Mouse (Mus musculus) ovary, postnatal 36 days (tissue): ENCODE data around the gene Clec16a.
A peak's percentile ranks its signal among the peaks of the same experiment; 100 is the strongest.

Experiments
- DNase-seq: peaks from one replicate; pipeline ENCODE4 v3.0.0; 2022; ENCODE audit warnings: low spot score, mixed read lengths

Clec16a gene

DNA sequence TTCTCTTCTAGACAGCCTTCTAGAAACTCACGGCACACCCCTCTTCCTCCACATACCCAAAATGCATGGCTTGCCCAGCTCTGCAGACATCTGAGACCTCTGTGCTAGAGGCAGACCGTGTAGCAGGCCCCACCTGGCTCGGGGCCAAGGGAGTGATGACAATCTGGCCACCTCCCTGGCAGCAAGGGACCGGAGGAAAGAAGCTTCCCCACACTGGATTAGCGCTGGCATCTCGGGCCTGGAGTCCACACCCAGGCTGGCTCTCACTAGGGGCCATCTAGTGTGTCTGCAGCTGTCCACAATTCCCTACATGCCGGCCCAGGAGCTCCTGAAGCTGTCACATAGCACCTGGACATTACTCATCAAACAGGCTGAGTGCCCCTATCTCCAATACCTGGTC is 10.6 kb upstream of the Clec16a start:
- no peak for DNase-seq

DNA sequence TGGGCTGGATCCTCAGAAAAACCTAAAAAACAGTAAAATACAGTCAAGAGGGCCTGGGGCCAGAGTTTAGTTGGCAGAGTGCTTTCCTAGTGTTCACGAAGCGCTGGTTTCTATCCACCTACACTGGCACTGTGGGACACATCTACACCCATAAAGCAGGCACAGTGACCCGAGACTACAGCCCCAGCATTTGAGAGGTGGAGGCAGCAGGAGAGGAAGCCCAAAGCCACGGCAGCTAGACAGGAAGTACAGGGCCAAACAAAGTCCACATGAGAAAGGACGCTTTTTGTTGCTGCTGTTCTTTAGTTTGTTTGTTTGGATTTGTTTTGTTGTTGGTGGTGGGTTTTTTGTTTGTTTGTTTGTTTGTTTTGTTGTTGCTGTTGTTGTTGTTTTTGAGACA is 8.8 kb upstream of the Clec16a start:
- no peak for DNase-seq

DNA sequence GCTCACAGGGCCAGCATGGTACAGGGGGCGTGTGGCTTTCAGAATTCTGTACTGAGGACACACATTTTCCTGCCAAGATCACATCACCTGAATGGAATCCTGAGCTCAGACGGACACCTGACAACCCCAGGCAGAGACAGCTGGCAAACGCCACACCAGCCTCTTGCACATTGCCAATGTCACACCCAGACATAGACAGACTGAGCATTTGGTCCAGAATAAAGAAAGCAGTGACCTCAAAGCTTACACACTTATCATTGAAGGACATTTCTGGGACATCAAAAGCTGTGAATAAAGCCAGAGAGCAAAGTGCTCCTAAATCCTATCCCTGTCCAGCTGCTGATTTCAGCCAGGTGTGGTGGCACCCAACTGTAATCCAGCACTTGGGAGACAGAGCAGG is 8.2 kb upstream of the Clec16a start:
- no peak for DNase-seq

DNA sequence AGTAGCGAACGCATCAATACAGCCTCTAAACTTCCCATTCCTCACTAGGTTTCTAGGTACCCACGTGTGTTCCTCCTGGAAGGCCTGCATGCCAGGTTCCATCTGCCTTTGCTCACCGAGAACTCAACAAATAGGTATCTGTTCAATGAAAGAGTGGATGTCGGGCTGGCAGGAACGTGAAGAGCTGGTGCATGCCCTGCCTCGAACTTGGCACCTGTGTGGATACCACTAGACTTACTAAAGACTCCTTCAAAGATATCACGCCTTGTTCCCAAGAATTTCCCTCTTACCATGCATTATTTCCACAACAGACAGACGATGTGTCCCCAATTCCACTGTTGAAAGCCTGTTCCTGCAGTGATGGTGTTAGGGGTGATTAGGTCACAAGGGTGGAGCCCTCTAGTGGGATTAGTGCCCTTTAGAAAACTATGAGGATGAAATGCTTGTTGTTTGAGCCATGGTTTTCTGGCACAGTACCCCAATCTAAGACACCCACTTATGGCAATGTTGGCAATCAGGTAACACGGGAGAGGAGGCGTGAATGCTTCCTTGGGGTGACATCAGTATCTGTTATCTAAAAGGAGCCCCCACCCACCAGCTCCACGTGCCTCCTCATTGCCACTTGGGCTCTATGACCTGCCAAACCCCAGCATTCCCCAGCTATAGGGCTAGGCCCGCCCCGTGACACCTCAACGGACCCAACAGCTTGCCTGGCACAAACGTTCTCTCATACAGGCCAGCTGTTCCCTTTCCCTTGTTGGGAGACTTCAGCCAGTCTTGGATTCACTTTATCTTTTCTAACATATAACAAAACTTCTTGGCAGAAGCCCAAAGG is 4.2 kb upstream of the Clec16a start:
- no peak for DNase-seq

DNA sequence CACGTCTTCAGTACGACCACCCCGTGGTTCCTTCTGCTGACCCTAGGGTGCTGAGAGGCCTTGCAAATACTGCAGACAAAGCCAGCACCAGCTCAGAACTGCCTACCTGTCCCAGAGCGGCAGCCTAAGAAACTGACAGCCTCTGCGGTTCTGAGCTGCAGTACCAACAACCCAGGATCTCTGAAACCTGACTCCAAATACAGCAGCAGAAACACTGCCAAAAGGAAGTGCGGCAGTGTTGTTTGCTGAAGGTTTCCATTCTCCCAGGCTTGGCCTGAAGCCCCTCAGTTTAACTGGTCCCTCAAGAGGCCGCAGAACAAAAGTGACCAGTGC is 3.6 kb upstream of the Clec16a start:
- DNase-seq: no peak

DNA sequence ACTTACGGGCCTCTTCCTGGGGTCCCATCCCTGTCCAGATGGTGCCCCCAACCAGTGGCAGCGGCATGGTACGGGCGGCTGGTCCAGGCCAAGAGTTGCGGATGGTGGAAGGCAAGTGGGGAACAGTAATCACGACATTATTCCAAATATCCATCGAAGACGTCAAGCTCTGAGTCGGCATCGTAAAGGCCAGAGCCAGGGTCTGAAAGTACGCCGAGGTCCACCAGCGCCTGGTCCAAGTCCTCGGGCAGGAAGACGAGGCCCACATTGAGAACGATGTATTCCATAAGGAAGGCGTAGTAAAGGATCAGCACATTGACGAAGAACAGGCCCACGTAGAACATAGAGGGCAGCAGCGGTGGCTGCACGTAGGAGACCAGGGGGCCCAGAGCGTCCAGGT is 2.9 kb upstream of the Clec16a start:
- DNase-seq: no peak

DNA sequence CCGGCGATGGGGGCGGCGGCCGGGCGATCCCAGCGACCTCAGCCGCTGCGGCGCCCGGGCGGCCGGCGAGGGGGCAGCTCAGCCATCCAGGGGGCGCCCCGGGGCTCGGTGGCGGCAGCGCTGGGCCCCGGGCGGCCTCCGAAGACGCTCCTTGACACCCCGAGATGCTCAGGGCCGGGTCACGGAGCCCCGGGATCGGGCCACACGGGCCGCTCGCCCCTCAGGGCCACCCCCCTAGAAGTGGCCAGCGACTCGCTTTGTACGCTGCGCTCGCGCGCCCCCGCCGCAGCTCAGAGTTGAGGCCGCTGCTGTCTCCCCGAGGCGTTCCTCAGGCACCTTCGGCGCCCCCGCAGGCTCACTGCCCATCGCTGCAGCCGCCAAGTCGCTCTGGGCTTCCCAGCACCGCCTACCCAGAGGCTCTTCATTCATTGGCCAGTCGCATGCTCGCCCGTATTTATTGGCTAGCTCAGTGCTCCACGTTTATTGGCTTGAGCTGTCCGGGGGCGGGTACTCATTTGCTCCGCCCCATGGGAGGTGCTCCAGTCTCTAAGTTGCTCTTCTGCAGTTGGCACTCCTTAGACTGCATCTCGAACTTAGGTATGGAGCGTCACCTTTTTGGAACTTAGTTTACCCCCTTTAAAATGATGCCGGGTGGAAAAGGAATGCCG is 2.3 kb upstream of the Clec16a start, which contains the start of gene Dexi:
Dexi (minus strand) TSS at position 357 of the 668 bp plus-strand sequence.
- peak; percentile 94 for DNase-seq

DNA sequence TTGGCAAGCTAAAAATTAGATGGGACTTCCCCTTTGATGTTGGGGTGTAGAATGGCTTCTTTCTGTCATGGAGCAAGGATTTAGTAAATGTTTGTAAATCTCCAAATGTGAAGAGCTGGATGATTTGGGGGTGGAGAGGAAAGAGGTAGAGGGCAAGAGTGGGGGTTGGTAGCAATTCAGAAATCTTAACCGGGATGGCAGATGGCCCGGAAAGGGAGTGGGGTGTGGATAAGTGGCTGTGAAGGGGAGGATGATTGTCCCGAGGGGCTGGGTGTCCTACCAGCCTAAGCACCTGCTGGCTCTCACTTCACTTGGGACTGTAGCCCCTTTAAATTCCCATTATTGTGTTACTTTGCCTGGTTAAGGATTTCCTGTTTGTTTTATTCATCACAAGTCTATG is 1.7 kb downstream of the Clec16a start:
- no peak for DNase-seq

DNA sequence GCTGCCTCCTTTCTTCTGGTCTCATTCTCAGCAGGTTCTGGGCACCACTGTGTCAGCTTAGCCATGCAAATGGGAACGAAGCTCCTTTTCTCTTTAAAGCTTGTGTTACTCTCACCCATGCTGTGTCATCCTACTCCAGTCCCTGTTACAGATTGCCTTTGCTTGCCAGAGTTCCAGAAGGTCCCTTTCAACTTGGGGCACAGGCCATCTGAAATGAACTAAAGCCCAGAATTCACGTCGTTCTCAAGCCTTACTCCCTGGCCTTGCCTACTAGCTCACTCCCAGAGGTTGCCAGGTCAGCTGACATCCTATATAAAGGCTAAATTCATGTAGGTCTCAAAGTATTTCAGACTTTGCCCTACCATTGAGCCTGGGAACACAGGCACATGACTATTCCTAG is 3.8 kb downstream of the Clec16a start:
- no peak for DNase-seq

DNA sequence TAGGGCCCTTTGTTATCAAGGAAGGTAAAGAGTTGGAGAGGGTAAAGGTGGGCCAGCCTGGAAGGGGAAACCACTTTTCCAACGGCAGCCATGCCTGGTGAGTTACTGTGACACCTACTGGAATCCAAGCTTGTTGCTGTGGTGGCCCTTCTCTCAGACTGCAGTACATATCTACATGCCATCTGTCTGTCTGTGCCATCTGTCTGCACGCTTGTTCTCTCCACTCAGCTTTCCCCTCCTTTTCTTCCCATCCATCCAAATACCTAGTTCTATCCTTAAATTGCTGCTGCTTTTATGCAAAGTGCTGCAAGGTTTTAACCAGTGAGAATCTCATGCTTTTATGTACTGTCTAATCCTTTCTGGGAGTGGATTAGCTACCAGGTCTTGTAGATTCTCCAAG is 4.5 kb downstream of the Clec16a start:
- no peak for DNase-seq

DNA sequence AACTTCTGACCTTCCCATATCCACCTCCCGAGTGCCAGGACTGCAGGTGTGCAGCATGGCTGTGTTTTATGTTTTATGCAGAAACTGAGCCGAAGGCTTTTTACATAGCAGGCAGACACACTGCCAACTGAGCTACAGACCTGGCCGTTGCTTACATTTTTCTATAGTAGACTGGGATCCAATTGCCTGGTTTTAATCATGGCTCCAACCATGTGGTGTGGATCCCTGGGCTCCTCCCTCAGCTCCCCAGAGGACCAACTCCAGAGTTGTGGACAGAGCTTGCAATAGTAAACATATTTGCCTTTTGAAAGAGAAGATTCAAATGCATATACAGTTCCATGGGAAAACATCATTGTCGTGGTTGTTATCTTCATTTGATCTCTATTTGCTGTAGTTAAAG is 6.5 kb downstream of the Clec16a start:
- no peak for DNase-seq

DNA sequence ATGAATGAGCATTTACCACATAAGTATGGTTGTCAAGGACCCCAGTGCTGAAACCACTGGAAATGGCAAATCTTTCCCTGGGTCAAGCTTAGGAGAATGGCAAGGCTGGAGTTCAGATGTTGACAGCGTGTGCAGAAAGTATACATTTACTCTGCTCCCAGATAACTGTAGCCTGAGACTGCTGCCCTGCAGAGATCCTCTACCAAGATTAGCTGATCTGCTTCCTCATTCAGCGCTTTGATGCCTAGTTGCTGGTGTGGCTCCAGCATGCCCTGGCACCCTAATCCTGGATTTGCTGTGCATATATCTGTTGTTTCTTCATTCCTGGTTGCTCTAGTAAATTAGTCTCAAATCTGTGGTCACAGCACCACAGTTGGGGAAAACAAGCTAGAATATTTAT is 8.7 kb downstream of the Clec16a start:
- DNase-seq: no peak

DNA sequence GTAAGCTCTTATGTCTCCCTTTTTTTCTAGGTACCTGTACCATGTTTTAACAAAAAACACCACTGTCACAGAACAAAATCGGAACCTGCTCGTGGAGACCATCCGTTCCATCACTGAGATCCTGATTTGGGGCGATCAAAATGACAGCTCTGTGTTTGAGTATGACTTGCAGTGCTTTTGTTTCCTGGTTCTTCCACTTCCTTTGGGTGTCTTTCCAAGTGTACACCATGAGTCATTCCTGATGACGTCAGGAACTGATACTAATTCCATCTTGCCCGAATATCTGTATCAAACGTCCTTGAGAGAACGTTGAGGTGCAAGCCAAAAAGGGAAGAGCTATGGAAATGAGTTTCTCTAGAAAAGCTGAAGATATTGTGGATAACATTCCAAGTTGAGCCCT is 14.9 kb downstream of the Clec16a start:
- no peak for DNase-seq

DNA sequence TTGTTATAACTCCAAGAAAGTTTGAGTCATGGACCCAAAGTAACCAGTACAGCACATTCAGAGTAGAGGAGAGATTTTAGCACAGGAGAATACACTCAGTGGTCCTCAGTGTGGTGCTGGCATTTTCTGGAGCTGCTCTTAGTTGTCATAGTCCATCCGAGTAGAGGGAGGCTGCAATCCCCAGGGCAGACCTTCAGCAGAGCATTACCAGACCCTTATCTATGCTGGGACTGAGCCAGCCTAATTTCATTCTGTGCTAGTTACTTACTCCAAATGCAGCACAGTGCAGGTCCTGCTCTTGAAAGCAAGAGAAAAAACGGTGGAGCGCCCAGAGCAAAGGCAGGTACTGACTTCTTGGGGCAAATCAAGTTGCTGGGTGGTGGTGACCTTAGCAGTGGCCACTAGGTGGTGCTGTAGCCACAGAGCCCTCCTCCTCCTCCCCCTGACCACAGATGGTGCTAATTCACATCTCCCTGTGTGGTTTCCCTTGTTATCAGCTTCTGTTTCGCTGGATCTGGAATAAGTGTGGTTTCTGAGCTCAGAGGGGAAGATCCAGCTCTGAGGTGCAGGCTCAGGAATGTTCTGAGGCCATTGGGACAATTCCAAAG is 20.2 kb downstream of the Clec16a start:
- DNase-seq: peak; percentile 67

DNA sequence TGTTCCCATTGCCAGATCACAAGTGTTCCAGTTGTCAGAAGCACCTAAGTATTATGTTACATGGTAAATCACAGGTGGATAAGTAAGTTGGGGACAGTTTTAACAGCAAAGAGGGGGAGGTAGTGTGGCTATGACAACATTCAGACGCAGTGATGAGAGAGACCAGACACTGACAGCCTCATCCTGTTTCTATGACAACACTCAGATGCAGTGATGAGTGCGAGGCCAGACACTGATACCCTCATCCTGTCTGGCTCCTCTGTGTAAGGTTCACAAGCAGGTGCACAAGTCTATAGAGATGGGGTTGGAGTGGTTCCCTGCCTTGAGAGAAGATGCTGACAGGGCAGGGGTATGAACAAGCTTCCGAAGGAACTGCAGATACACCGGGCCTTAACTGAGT is 22.0 kb downstream of the Clec16a start:
- no peak for DNase-seq

DNA sequence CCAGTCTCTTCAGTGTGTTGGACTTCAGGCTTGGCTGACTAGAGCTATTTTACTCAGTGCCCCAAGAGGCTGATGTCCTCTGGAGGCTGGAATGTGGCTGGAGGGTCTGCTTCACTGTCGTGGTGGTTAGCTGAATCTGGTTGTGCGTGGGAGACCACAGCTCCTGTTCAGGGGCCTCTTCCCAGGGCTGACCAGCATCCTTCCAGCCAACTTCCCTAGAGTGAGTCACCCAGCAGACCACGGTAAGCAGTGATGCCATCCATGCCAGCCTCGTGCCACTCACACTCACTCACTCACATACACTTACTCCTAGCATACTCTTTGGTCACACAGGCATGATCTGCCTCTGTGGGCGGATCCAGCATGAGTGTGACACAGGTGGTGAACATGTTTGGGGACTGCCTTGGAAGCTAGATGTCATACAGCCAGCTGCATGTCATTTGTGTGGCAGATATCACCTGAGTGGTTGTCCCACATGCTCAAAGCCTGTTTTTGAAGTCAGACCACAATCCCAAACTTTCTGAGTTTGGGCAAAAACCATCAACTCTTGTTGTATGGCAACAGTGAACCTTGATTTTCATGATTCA is 24.8 kb downstream of the Clec16a start:
- DNase-seq: no peak

DNA sequence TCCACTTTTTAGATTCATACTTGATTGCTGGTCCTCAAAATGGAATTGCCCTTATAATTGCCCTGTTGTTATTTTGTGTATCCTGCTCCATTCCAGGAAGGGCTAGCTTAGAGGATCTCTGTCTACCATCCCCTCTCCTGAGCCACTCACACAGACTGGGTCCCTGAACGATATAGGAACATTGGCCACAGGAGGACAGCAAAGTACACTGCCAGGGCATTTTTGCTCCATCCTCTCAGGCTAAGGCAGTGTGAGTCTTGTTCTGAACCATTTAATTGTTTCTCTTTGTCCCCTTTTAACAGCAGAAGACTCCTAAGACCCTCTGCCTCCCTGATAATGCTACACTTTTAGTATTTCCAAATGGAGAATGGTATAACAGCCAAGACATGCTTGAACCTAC is 25.6 kb downstream of the Clec16a start:
- peak; percentile 60 for DNase-seq

DNA sequence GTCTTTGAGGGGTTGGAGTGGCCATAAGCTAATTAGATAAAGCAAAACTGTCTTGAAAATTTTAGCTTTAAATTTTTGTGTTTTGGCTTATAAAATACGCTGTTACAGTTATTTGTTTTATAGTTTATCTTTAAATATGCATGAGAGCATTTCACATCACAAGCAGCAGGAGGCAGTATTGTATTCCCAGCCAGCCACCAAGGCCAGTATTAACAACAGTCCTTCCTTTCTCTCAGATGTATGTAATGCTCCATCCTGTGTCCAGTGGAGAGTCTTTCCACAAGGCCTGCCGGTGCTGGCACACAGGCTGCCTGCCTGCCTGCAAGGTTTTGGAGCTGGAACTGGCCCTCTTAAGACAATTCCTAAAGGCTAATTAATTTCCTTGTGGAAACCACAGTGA is 26.7 kb downstream of the Clec16a start:
- DNase-seq: no peak

DNA sequence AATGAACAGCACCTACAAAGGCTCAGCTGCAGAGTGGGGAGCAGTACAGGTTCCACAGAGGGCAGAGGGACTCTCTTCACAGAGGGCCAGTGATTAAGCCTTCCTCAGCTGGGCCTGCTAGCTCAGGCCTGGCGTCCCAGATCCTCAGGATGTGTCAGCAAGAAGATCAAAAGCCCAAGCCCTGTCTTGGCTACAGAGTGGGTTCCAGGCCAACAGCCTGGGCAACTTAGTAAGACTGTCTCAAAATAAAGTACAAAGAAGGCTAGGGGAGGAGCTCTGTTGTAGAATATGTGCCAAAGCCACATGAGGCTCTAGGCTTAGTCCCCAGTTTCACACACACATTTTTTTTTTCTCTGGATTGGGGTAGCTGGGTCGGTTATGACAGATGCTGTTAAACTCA is 29.8 kb downstream of the Clec16a start:
- DNase-seq: no peak

DNA sequence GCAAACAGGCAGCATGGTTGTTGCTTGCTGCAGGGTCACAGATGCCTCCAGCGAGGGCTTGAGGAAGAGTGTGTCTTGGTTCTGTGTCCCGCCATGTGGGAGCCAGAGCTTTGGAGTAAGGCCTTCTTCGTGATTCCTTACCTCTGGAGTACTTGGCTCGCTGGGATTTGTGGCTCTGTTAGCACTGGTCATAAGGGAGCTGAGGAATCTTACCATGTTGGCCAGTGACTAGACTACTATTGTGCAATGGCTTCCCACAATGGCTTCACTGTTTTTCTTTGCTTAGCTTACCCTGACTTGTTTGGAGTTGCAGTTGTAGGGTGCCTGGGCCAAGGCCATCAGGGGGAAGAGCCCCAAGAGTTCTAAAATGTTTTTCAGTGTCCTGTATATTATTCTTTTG is 30.8 kb downstream of the Clec16a start:
- no peak for DNase-seq

DNA sequence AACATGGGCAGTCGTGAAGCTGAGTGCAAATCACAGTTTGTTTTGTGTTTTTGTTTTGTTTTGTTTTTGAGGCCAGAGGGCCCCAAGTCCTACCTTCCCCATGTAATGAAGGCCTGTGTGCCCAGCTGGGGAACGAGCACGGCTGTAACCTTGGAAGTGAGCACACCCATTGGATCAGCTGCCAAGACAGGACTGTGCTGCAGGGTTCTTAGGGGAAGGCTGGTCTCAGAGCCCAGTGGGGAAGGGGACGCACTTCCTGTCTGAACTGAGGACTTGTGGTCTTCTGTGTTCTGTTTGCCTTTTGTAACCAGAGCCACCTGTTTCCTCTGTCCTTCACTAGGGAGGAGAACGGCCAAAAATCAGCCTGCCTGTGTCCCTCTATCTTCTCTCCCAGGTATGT is 32.4 kb downstream of the Clec16a start:
- DNase-seq: peak; percentile 28

DNA sequence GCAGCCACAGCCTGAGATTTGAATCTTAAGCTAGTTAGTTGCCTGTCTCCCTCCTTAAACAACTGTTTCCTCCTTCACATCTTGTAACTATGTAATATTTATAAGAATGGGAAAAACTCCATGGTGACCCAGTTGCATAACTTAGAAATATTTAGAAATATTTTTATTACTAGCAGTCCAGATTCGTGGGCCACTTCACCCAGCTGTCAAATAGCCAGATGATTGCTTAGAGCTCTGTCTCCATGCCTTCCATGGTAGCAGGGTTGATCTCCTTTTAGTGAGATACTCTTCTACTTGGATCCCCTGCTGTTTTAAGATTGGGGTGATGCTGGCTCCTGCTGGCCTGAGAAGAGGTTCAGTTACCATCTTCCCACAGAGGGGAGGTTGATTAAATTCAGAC is 33.2 kb downstream of the Clec16a start:
- no peak for DNase-seq
